Mouse (Mus musculus): Measurements from ENCODE around the gene Epb41l1. TPM values are rescaled to one million over a fixed set of nuclear protein-coding genes. Genes with fewer than 3 reads are reported as not detected.

The Epb41l1 gene
- total RNA-seq, 2 experiments from 2014 or later, result 20.5 TPM

Small RNA genes lying within 50 kb of the gene (microRNA-seq; reads per million reads assigned to microRNA genes)
- gene Gm22758, result 0 reads per million in 2 experiments

Other genes with a start within 250 kb of the Epb41l1 start
- 100 to 1,000 TPM; 264 to 286 TPM for gene Rbm39, start 240.7 kb upstream of the Epb41l1 start, total RNA-seq (2021)
- 10 to 100 TPM; 20.5 to 21.3 TPM for gene Phf20, start 224.4 kb upstream of the Epb41l1 start, total RNA-seq (2021)
- gene Cnbd2, start 108.6 kb upstream of the Epb41l1 start, total RNA-seq (2021), result 1 to 10 TPM in 1 of 2 experiments, under 1 TPM in 1; 0.88 to 1.5 TPM
- 10 to 100 TPM; 84.4 to 88.3 TPM for gene Scand1, start 108.2 kb upstream of the Epb41l1 start, total RNA-seq (2021)
- 10 to 100 TPM; 17.3 to 17.8 TPM for gene Aar2, start 126.7 kb downstream of the Epb41l1 start, total RNA-seq (2021)
- 10 to 100 TPM; 57.1 to 58.3 TPM for gene Dlgap4, start 192.8 kb downstream of the Epb41l1 start, total RNA-seq (2021)